Mouse (Mus musculus): ENCODE results near the gene Dip2c.

Gene Dip2c

GRCm38 (mm10) chr13:9663593-9663992, 387.3 kb downstream of the Dip2c start:
- no peak for DNase-seq (ENCODE audit: low spot score in 2 of 2)

GRCm38 (mm10) chr13:9667954-9668496, 391.7 kb downstream of the Dip2c start:
- DNase-seq (ENCODE audit: low spot score in 2 of 2), result no peak

GRCm38 (mm10) chr13:9669246-9669645, 392.9 kb downstream of the Dip2c start:
- DNase-seq (ENCODE audit: low spot score in 2 of 2), result no peak

- DNase-seq (ENCODE audit: low spot score in 2 of 2), result no peak
Observed at GRCm38 (mm10) chr13:9674126-9674525, 397.8 kb downstream of the Dip2c start.

GRCm38 (mm10) chr13:9681492-9681891, 405.2 kb downstream of the Dip2c start:
- DNase-seq (ENCODE audit: low spot score in 2 of 2), result no peak

- no peak for DNase-seq (ENCODE audit: low spot score in 2 of 2)
Observed at GRCm38 (mm10) chr13:9683280-9683679, 407.0 kb downstream of the Dip2c start.

GRCm38 (mm10) chr13:9684153-9684923, 408.0 kb downstream of the Dip2c start:
- no peak for DNase-seq (ENCODE audit: low spot score in 2 of 2)

- no peak for DNase-seq (ENCODE audit: low spot score in 2 of 2)
Observed at GRCm38 (mm10) chr13:9686261-9686660, 409.9 kb downstream of the Dip2c start.

- no peak for DNase-seq (ENCODE audit: low spot score in 2 of 2)
Observed at GRCm38 (mm10) chr13:9686765-9687164, 410.4 kb downstream of the Dip2c start.

- no peak for DNase-seq (ENCODE audit: low spot score in 2 of 2)
Observed at GRCm38 (mm10) chr13:9689366-9689765, 413.0 kb downstream of the Dip2c start.

GRCm38 (mm10) chr13:9692876-9693275, 416.5 kb downstream of the Dip2c start:
- DNase-seq (ENCODE audit: low spot score in 2 of 2), result no peak

- no peak for DNase-seq (ENCODE audit: low spot score in 2 of 2)
Observed at GRCm38 (mm10) chr13:9694651-9695050, 418.3 kb downstream of the Dip2c start.

- no peak for DNase-seq (ENCODE audit: low spot score in 2 of 2)
Observed at GRCm38 (mm10) chr13:9695403-9695802, 419.1 kb downstream of the Dip2c start.

GRCm38 (mm10) chr13:9695809-9696208, 419.5 kb downstream of the Dip2c start:
- DNase-seq (ENCODE audit: low spot score in 2 of 2), result no peak

GRCm38 (mm10) chr13:9697340-9697739, 421.0 kb downstream of the Dip2c start:
- DNase-seq (ENCODE audit: low spot score in 2 of 2), result no peak

GRCm38 (mm10) chr13:9702615-9703235, 426.4 kb downstream of the Dip2c start:
- no peak for DNase-seq (ENCODE audit: low spot score in 2 of 2)

- DNase-seq (ENCODE audit: low spot score in 2 of 2), result no peak
Observed at GRCm38 (mm10) chr13:9706720-9707119, 430.4 kb downstream of the Dip2c start.

- no peak for DNase-seq (ENCODE audit: low spot score in 2 of 2)
Observed at GRCm38 (mm10) chr13:9708433-9709240, 432.3 kb downstream of the Dip2c start.

- DNase-seq (ENCODE audit: low spot score in 2 of 2), result no peak
Observed at GRCm38 (mm10) chr13:9712409-9712808, 436.1 kb downstream of the Dip2c start.

GRCm38 (mm10) chr13:9712971-9713370, 436.6 kb downstream of the Dip2c start:
- DNase-seq (ENCODE audit: low spot score in 2 of 2), result no peak

GRCm38 (mm10) chr13:9713462-9714134, 437.3 kb downstream of the Dip2c start:
- no peak for DNase-seq (ENCODE audit: low spot score in 2 of 2)

- DNase-seq (ENCODE audit: low spot score in 2 of 2), result no peak
Observed at GRCm38 (mm10) chr13:9715224-9715623, 438.9 kb downstream of the Dip2c start.
